Mouse (Mus musculus): ENCODE measurements around the gene Cox6a1. TPM values are rescaled to one million over a fixed set of nuclear protein-coding genes. Genes with fewer than 3 reads are reported as not detected.
"Not testable (repeated sequence)": the region's sequence is repeated elsewhere in the genome, so short reads cannot be mapped to it uniquely, and the experiment has no call there.

The Cox6a1 gene
- polyA plus RNA-seq, 1 experiment from 2014 or later, result 968 TPM

DNA sequence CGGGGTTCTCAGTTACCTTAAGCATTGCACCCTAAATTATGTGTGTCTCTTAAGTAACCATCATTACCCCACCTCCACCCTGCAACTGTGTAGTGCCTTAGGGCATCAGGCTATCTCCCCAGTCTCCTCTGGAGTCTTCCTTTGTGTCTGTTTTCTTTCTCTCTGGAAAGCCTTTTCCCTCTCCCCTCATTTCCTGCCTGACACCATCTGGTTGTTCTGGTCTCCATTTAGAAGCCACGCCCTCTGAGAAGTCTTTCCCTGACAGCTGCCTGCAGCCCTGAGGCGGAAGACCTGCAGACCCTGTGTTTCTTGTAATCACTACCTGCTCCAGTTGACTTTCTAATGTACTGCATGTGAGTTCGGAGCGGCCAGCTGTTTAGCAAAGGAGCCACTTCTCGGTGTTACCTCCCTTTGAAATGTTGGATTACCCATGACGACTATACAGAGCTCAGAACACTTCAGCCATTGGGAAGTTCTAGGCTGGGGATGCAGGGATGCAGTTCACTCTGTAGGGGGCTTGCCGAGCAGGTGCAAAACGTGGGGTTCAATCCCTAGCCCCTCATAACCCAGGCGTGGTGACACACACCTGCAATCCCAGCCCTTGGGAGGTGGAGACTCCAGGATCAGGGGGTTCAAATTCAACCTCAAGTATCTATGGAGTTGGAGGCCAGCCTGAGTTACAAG, 31.0 kb downstream of the Cox6a1 start:
- ATAC-seq (replicated peaks), result peak; percentile 29; the same call in 1 of the 2 replicates
- no peak overlapping the region; the same call in 1 of the 2 replicates for H3K4me2 ChIP-seq (replicated peaks)
- peaks cover 34% of the 10 kb centered on the region for H3K4me1 ChIP-seq
- H3K9ac ChIP-seq (replicated peaks), result 0 out of 2 replicates have a peak overlapping the region, but pooled peaks have one; percentile 6
- peak overlapping the region; percentile 89 for H3K27ac ChIP-seq (replicated peaks)
- H3K9me3 ChIP-seq, result no peaks in the 10 kb centered on the region
- H3K4me3 ChIP-seq, result no peak overlapping the region
- WGBS, result 10% methylated on average over 10 of the region's 10 CpGs
- no peaks in the 10 kb centered on the region for H3K27me3 ChIP-seq
- no peaks in the 10 kb centered on the region for H3K36me3 ChIP-seq

- ATAC-seq (replicated peaks), result peak; percentile 26
- peak overlapping the region; percentile 34 for H3K9ac ChIP-seq (replicated peaks)
- H3K4me2 ChIP-seq (replicated peaks), result no peak overlapping the region
- no peak overlapping the region for H3K4me3 ChIP-seq
- no peaks in the 10 kb centered on the region for H3K27me3 ChIP-seq
- H3K27ac ChIP-seq (replicated peaks), result peak overlapping the region; percentile 89
- no peaks in the 10 kb centered on the region for H3K36me3 ChIP-seq
- no peaks in the 10 kb centered on the region for H3K9me3 ChIP-seq
- WGBS, result 6% methylated on average over 14 of the region's 14 CpGs
- peaks cover 34% of the 10 kb centered on the region for H3K4me1 ChIP-seq
These were observed 31.7 kb downstream of the Cox6a1 start for GRCm38 (mm10) chr5:115316968-115317644.

GRCm38 (mm10) chr5:115313668-115313943, 35.2 kb downstream of the Cox6a1 start:
- Histone ChIP-seq H3K27me3 (no peaks in the 10 kb centered on the region), H3K9ac (replicated peaks) (no peak overlapping the region), H3K4me1 (peaks cover 22% of the 10 kb centered on the region), H3K27ac (replicated peaks) (no peak overlapping the region), H3K36me3 (no peaks in the 10 kb centered on the region), H3K9me3 (no peaks in the 10 kb centered on the region), H3K4me2 (replicated peaks) (no peak overlapping the region), H3K4me3 (no peak overlapping the region)
- no peak for ATAC-seq (replicated peaks)
- 47% methylated on average over 5 of the region's 5 CpGs for WGBS

- WGBS, result 69% methylated on average over 10 of the region's 10 CpGs
- no peak overlapping the region for H3K27ac ChIP-seq (replicated peaks)
- H3K36me3 ChIP-seq, result no peaks in the 10 kb centered on the region
These were observed 35.7 kb downstream of the Cox6a1 start for GRCm38 (mm10) chr5:115312816-115313667.

DNA sequence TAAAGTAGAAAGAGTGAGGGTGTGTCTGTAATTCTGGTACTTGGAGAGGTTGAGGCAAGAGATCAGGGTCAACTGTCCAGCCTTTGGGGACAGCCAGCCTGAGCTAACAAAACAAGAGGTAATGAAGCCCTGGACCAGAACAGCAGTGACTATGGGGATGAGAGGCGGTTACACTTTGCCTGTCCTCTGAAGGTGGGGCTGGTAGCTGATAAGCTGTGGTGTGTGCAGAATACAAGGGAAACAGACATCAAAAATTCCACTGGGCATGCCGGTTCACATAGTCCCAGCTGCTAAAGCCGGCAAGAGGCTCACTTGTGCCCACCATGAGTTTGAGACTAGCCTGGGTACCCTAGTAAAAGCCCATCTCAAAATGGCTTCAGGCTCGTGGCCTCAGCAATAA, 36.4 kb downstream of the Cox6a1 start:
- 91% methylated on average over 4 of the region's 4 CpGs for WGBS
- Histone ChIP-seq H3K27ac (replicated peaks) (no peak overlapping the region), H3K4me3 (no peak overlapping the region), H3K4me2 (replicated peaks) (no peak overlapping the region), H3K9me3 (no peaks in the 10 kb centered on the region), H3K4me1 (peaks cover 9% of the 10 kb centered on the region), H3K27me3 (no peaks in the 10 kb centered on the region), H3K36me3 (no peaks in the 10 kb centered on the region), H3K9ac (replicated peaks) (no peak overlapping the region)
- no peak for ATAC-seq (replicated peaks)

More at GRCm38 (mm10) chr5:115312816-115313667, 35.7 kb downstream of the Cox6a1 start:
- Histone ChIP-seq H3K4me2 (replicated peaks) (no peak overlapping the region), H3K9ac (replicated peaks) (no peak overlapping the region), H3K4me1 (peaks cover 16% of the 10 kb centered on the region), H3K27me3 (no peaks in the 10 kb centered on the region), H3K9me3 (no peaks in the 10 kb centered on the region), H3K4me3 (no peak overlapping the region)
- ATAC-seq (replicated peaks), result no peak

DNA sequence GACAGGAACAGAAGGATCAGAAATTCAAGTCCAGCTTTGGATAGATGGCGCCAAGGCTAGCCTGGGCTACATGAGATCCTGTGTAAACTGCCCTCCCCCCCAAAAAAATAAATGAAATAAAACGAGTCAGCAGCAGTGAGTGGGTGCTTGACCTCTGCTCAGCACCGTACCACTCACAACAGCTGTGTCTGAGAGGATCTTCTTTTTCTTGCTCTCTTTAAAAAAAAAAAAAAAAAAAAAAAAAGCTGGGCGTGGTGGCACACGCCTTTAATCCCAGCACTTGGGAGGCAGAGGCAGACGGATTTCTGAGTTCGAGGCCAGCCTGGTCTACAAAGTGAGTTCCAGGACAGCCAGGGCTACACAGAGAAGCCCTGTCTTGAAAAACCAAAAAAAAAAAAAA, 46.6 kb downstream of the Cox6a1 start:
- Histone ChIP-seq H3K4me3 (peak overlapping the region; percentile 97; the same call in 1 of the 2 replicates), H3K36me3 (peaks cover 16% of the 10 kb centered on the region), H3K4me2 (replicated peaks) (peak overlapping the region; percentile 63; the same call in 1 of the 2 replicates), H3K4me1 (peaks cover 31% of the 10 kb centered on the region)
- not testable (repeated sequence) for H3K9ac ChIP-seq (replicated peaks); ATAC-seq (replicated peaks); H3K27me3 ChIP-seq; H3K9me3 ChIP-seq; H3K27ac ChIP-seq (replicated peaks)
- WGBS, result 91% methylated on average over 5 of the region's 7 CpGs

DNA sequence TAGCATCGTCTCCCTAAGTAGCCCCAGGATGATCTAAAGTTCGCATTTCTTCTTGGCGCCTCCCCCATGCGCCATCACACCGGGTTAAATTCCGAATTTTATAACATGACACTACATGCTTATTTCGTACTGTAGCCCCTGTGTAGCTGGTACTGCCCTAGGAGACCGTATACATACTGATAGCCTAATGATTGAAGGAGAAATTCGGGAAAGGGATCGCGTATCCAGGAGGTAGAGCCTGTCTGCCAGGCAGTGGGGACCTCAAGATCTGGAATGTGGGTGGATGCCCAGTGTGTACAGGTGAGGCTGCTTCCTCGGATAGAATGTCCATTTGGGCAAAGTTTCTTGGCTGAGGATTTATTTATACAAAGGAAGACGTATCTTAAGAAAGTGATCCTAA, 47.2 kb downstream of the Cox6a1 start:
- peak overlapping the region; percentile 63 for H3K4me2 ChIP-seq (replicated peaks)
- H3K27ac ChIP-seq (replicated peaks), result 0 out of 2 replicates have a peak overlapping the region, but pooled peaks have one; percentile 44
- peak overlapping the region; percentile 97 for H3K4me3 ChIP-seq
- 31% methylated on average over 13 of the region's 13 CpGs for WGBS
- H3K9me3 ChIP-seq, result no peaks in the 10 kb centered on the region
- peaks cover 34% of the 10 kb centered on the region for H3K4me1 ChIP-seq
- peak overlapping the region; percentile 49 for H3K9ac ChIP-seq (replicated peaks)
- no peak for ATAC-seq (replicated peaks)
- no peaks in the 10 kb centered on the region for H3K27me3 ChIP-seq
- peaks cover 20% of the 10 kb centered on the region for H3K36me3 ChIP-seq

- ATAC-seq (replicated peaks), result peak; percentile 98
These were observed 47.8 kb downstream of the Cox6a1 start, which contains the start of gene Dynll1 for GRCm38 (mm10) chr5:115300792-115301614. Dynll1 (minus strand) TSS chr5:115300999.

GRCm38 (mm10) chr5:115300035-115300744, 48.6 kb downstream of the Cox6a1 start:
- H3K9ac ChIP-seq (replicated peaks), result peak overlapping the region; percentile 93
- ATAC-seq (replicated peaks), result no peak; the same call in none of the 2 replicates
- H3K4me1 ChIP-seq, result peaks cover 34% of the 10 kb centered on the region

More at GRCm38 (mm10) chr5:115300792-115301614, 47.8 kb downstream of the Cox6a1 start, which contains the start of gene Dynll1:
- Histone ChIP-seq H3K9me3 (no peaks in the 10 kb centered on the region), H3K4me2 (replicated peaks) (peak within 1 kb of the TSS; percentile 70), H3K36me3 (peaks cover 21% of the 10 kb centered on the region), H3K4me3 (peak within 1 kb of the TSS; percentile 97), H3K4me1 (peaks cover 34% of the 10 kb centered on the region), H3K27me3 (no peaks in the 10 kb centered on the region), H3K9ac (replicated peaks) (peak within 1 kb of the TSS; percentile 93), H3K27ac (replicated peaks) (peak within 1 kb of the TSS; percentile 96)
- WGBS, result under 1% methylated on average over 58 of the region's 66 CpGs

DNA sequence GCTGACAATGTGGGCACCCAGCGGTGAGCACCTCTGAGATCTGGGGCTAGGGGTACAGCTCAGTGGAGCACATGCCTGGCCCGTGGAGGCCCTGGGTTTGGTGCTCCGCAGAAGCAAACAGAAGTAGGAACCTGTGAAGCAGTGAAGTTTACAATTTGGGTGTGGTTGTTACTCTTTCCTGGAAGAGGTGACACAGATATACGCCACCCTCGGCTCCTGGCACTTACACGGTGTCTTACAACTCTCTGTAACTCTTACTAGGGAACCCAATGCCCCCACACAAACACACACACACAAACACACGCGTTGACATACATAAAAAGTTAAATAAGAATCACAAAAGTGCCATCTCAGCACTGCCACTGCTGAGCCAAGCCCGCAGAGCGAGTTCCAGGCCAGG, 52.4 kb downstream of the Cox6a1 start:
- no peak for ATAC-seq (replicated peaks)
- H3K4me3 ChIP-seq, result no peak overlapping the region
- no peak overlapping the region for H3K9ac ChIP-seq (replicated peaks)
- H3K4me1 ChIP-seq, result peaks cover 26% of the 10 kb centered on the region
- H3K27me3 ChIP-seq, result no peaks in the 10 kb centered on the region
- H3K4me2 ChIP-seq (replicated peaks), result no peak overlapping the region
- H3K9me3 ChIP-seq, result no peaks in the 10 kb centered on the region
- H3K27ac ChIP-seq (replicated peaks), result no peak overlapping the region
- 84% methylated on average over 10 of the region's 10 CpGs for WGBS
- H3K36me3 ChIP-seq, result peaks cover 43% of the 10 kb centered on the region

More at GRCm38 (mm10) chr5:115300035-115300744, 48.6 kb downstream of the Cox6a1 start:
- peak overlapping the region; percentile 70 for H3K4me2 ChIP-seq (replicated peaks)
- H3K27me3 ChIP-seq, result no peaks in the 10 kb centered on the region
- WGBS, result under 1% methylated on average over 46 of the region's 46 CpGs
- peak overlapping the region; percentile 96 for H3K27ac ChIP-seq (replicated peaks)
- no peaks in the 10 kb centered on the region for H3K9me3 ChIP-seq
- peaks cover 26% of the 10 kb centered on the region for H3K36me3 ChIP-seq
- H3K4me3 ChIP-seq, result peak overlapping the region; percentile 97
